Mouse (Mus musculus) embryo, embryonic 10 days (tissue): ENCODE data around the gene Prkag2.

Source experiments
- DNase-seq: peaks from one replicate; pipeline ENCODE4 v3.0.0-alpha.2; 2015; ENCODE audit warnings: low spot score

Prkag2 gene

GRCm38 (mm10) chr5:24995576-24996100 is 104.8 kb downstream of the Prkag2 start:
- peak; percentile 57 for DNase-seq

- no peak for DNase-seq
Observed at GRCm38 (mm10) chr5:24993190-24993589, 107.3 kb downstream of the Prkag2 start.

GRCm38 (mm10) chr5:24991575-24991974 is 108.9 kb downstream of the Prkag2 start:
- DNase-seq, result no peak

- no peak for DNase-seq
Observed at GRCm38 (mm10) chr5:24990460-24990859, 110.0 kb downstream of the Prkag2 start.

- no peak for DNase-seq
Observed at GRCm38 (mm10) chr5:24989683-24990082, 110.8 kb downstream of the Prkag2 start.

GRCm38 (mm10) chr5:24986956-24987355 is 113.5 kb downstream of the Prkag2 start:
- no peak for DNase-seq

GRCm38 (mm10) chr5:24986204-24986940 is 114.1 kb downstream of the Prkag2 start:
- no peak for DNase-seq

GRCm38 (mm10) chr5:24985434-24986176 is 114.8 kb downstream of the Prkag2 start:
- DNase-seq, result no peak

GRCm38 (mm10) chr5:24984157-24984556 is 116.3 kb downstream of the Prkag2 start:
- DNase-seq, result no peak

GRCm38 (mm10) chr5:24983539-24983938 is 116.9 kb downstream of the Prkag2 start:
- peak; percentile 73 for DNase-seq

- DNase-seq, result no peak
Observed at GRCm38 (mm10) chr5:24982258-24982657, 118.2 kb downstream of the Prkag2 start.

- DNase-seq, result no peak
Observed at GRCm38 (mm10) chr5:24981765-24982164, 118.7 kb downstream of the Prkag2 start.

- DNase-seq, result no peak
Observed at GRCm38 (mm10) chr5:24979968-24980345, 120.5 kb downstream of the Prkag2 start.

- peak; percentile 29 for DNase-seq
Observed at GRCm38 (mm10) chr5:24979312-24979967, 121.0 kb downstream of the Prkag2 start.

GRCm38 (mm10) chr5:24976907-24977306 is 123.5 kb downstream of the Prkag2 start:
- DNase-seq, result no peak

GRCm38 (mm10) chr5:24976236-24976635 is 124.2 kb downstream of the Prkag2 start:
- no peak for DNase-seq

- no peak for DNase-seq
Observed at GRCm38 (mm10) chr5:24975100-24975499, 125.3 kb downstream of the Prkag2 start.

GRCm38 (mm10) chr5:24973672-24974225 is 126.7 kb downstream of the Prkag2 start:
- no peak for DNase-seq

- no peak for DNase-seq
Observed at GRCm38 (mm10) chr5:24973228-24973627, 127.2 kb downstream of the Prkag2 start.

- no peak for DNase-seq
Observed at GRCm38 (mm10) chr5:24970552-24971275, 129.7 kb downstream of the Prkag2 start.

- DNase-seq, result no peak
Observed at GRCm38 (mm10) chr5:24969241-24969880, 131.1 kb downstream of the Prkag2 start.
